Mouse (Mus musculus): Measurements from ENCODE around the gene Fam170b.

DNA sequence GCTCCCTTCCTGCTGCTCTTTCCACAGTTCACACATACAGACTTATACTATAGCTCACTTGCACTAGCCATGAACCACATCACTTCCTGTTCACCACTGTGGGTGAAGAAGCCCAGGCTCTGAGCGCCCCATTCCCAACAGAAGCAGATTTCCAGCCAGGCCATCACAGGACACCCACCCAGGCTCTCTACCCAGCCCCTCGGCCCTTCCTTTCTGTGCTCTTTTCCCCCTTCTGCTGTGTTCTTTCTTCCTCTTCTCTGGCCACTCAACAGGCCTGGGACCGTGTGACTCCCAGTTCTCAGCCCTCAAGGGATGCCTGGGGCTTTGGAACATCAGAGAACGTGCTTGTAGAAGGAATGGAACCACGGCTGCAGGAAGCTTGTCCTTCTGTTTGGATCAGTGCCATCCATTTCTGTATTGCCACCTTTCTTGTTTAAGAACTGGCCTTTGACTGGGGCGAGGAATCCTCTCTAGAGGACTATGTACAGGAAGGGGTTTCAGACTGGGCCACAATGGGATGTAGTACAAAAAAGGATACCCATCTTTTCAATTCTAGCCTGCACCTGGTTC, 25.3 kb downstream of the Fam170b start:
- no peak for TF ChIP-seq CTCF (IDR thresholded peaks at IDR 0.05; ENCODE audit: control insufficient read depth, insufficient read depth, low read length)
- no peak for TF ChIP-seq POLR2A (IDR thresholded peaks at IDR 0.05; ENCODE audit: borderline replicate concordance, control insufficient read depth, low read depth, low read length)
